Mouse (Mus musculus) CH12.LX (cell line): ENCODE data around the gene Kpna2. TPM values are rescaled to one million over a fixed set of nuclear protein-coding genes. Genes with fewer than 3 reads are reported as not detected.
"Not testable (repeated sequence)": the region's sequence is repeated elsewhere in the genome, so short reads cannot be mapped to it uniquely, and the experiment has no call there.

Source experiments
- DNase-seq: peaks from one replicate; pipeline ENCODE4 v3.0.0-alpha.2; 2013; ENCODE audit errors: extremely low read depth
- H3K27ac ChIP-seq: 2 replicates; pipeline ENCODE4 v1.5.1; 2012; ENCODE audit warnings: low read depth, mild to moderate bottlenecking, control low read depth, moderate library complexity; ENCODE audit not compliant: insufficient read depth
- H3K27me3 ChIP-seq: replicated peaks from 2 replicates; pipeline ENCODE3; 2012; ENCODE audit warnings: inconsistent platforms
- H3K36me3 ChIP-seq, 2 experiments: replicated peaks in 1 of 2; 2 replicates each; pipeline versions ENCODE3 to v1.6.1; 2012; ENCODE audit warnings: inconsistent platforms in 1 of 2, low read length in 1 of 2, mild to moderate bottlenecking in 1 of 2, mixed read lengths in 1 of 2, moderate library complexity in 1 of 2; ENCODE audit not compliant: control insufficient read depth in 1 of 2, insufficient read depth in 1 of 2
- H3K4me1 ChIP-seq, 2 experiments: 2 replicates each; pipeline ENCODE4 v1.6.1; 2012; ENCODE audit warnings: inconsistent platforms in 1 of 2, moderate library complexity in 1 of 2; ENCODE audit not compliant: insufficient read depth in 2 of 2, control insufficient read depth in 1 of 2
- H3K4me2 ChIP-seq: 2 replicates; pipeline ENCODE4 v1.6.1; 2012; ENCODE audit warnings: low read depth, mild to moderate bottlenecking, control low read depth; ENCODE audit not compliant: poor library complexity, insufficient read depth, severe bottlenecking
- H3K4me3 ChIP-seq, 3 experiments: fragments of 150-350 bp in 1 of 3; sonication (generic) in 1 of 3; replicated peaks in 1 of 3; 2 replicates each; pipeline versions ENCODE3 to v1.5.1; 2011 to 2012; ENCODE audit warnings: low read depth in 2 of 3, low read length in 2 of 3, mild to moderate bottlenecking in 2 of 3, moderate library complexity in 2 of 3, control low read depth in 1 of 3, improper control_type of control experiment in 1 of 3, inconsistent platforms in 1 of 3, mixed read lengths in 1 of 3; ENCODE audit not compliant: poor library complexity in 1 of 3
- H3K79me2 ChIP-seq: replicated peaks from 2 replicates; pipeline ENCODE4 v1.6.1; 2012; ENCODE audit warnings: mild to moderate bottlenecking, moderate library complexity; ENCODE audit not compliant: control insufficient read depth, poor library complexity, insufficient read depth, severe bottlenecking; ENCODE audit errors: extremely low read depth
- H3K9ac ChIP-seq: 2 replicates; pipeline ENCODE4 v1.6.1; 2012; ENCODE audit warnings: low read depth, mild to moderate bottlenecking, control low read depth, moderate library complexity; ENCODE audit not compliant: insufficient read depth
- H3K9me3 ChIP-seq: replicated peaks from 2 replicates; pipeline ENCODE3; 2012; ENCODE audit warnings: low read length, inconsistent platforms, mixed read lengths
- BHLHE40 ChIP-seq: IDR thresholded peaks from 2 replicates; pipeline ENCODE4 v1.6.1; 2011; ENCODE audit warnings: mild to moderate bottlenecking, low read depth, low read length, improper control_type of control experiment
- EP300 ChIP-seq: IDR thresholded peaks from 2 replicates; pipeline ENCODE4 v1.6.1; 2011; ENCODE audit warnings: low read length, improper control_type of control experiment
- ETS1 ChIP-seq: conservative IDR thresholded peaks from 2 replicates; pipeline ENCODE4 v1.6.1; 2012; ENCODE audit warnings: low read depth, mild to moderate bottlenecking, inconsistent platforms, low read length, improper control_type of control experiment, moderate library complexity
- IRF4 ChIP-seq: IDR thresholded peaks from 2 replicates; pipeline ENCODE4 v1.6.1; 2014; ENCODE audit warnings: low read depth, mild to moderate bottlenecking, inconsistent platforms, low read length, improper control_type of control experiment
- JUND ChIP-seq: conservative IDR thresholded peaks from 2 replicates; pipeline ENCODE4 v1.6.1; 2011; ENCODE audit warnings: low read depth, low read length, improper control_type of control experiment
- MAZ ChIP-seq: IDR thresholded peaks from 2 replicates; pipeline ENCODE4 v1.6.1; 2012; ENCODE audit warnings: low read depth, mild to moderate bottlenecking, inconsistent platforms, low read length, improper control_type of control experiment, moderate library complexity
- MXI1 ChIP-seq: IDR thresholded peaks from 2 replicates; pipeline ENCODE4 v1.6.1; 2011; ENCODE audit warnings: mild to moderate bottlenecking, low read depth, low read length, improper control_type of control experiment
- POLR2A ChIP-seq: IDR thresholded peaks from 2 replicates; pipeline ENCODE4 v1.6.1; 2011; ENCODE audit warnings: low read depth, mild to moderate bottlenecking, improper control_type of control experiment, low read length
- ZNF384 ChIP-seq: IDR thresholded peaks from 2 replicates; pipeline ENCODE4 v1.6.1; 2012; ENCODE audit warnings: low read depth, low read length, improper control_type of control experiment, inconsistent platforms
- dilution Hi-C: fragments of 300-500 bp; cut with MboI; formaldehyde crosslinking; loops from 2 replicates; pipeline ENCODE4 v1.14.3; 2020; ENCODE audit warnings: low sequenced_read_pairs; ENCODE audit not compliant: extremely low pct_unique_long_range_greater_than_20kb, extremely low pct_ligation_motif_present
- in situ Hi-C: fragments of 300-500 bp; cut with MboI; formaldehyde crosslinking; loops from 3 replicates; pipeline ENCODE4 v1.14.3; 2019; ENCODE audit warnings: low sequenced_read_pairs, low pct_ligation_motif_present, low pct_unique_long_range_greater_than_20kb, mixed read lengths
- polyA plus RNA-seq: library from polyadenylated mRNA; unstranded; fragments of >175 nt; gene quantifications from 2 replicates; pipeline ENCODE4 v1.2.1, GENCODE M21; 2012; ENCODE audit warnings: low read depth; ENCODE audit not compliant: insufficient read length
- total RNA-seq, 2 experiments: library from RNA; depleted of rRNA; stranded (reverse); fragments of 300-350 nt in 1 of 2; fragments of >200 nt in 1 of 2; gene quantifications; 2 replicates each; pipeline ENCODE4 v1.2.3; 2012 to 2014

Gene Kpna2
- total and polyA plus RNA-seq, 3 experiments, result 327 to 759 (median 582) TPM

- H3K27me3 ChIP-seq, H3K4me3 ChIP-seq, H3K79me2 ChIP-seq, H3K27ac ChIP-seq, DNase-seq, dilution Hi-C loops, H3K4me2 ChIP-seq, in situ Hi-C loops, H3K9me3 ChIP-seq, H3K9ac ChIP-seq: not testable (repeated sequence)
- Histone ChIP-seq H3K36me3 (peaks cover 54 to 74% of the 10 kb centered on the region in 2 experiments), H3K4me1 (peaks cover 2 to 22% of the 10 kb centered on the region in 2 experiments; a peak in 3 of 4 replicates)
These were observed 13.2 kb downstream of the Kpna2 start for GRCm38 (mm10) chr11:106985979-106986604.

- no peak for DNase-seq
- Histone ChIP-seq H3K9ac (no peak overlapping the region), H3K27me3 (no peaks in the 10 kb centered on the region), H3K4me1 (peaks cover 2 to 20% of the 10 kb centered on the region in 2 experiments; a peak in 3 of 4 replicates), H3K4me3 (no peak overlapping the region), H3K36me3 (peaks cover 25 to 55% of the 10 kb centered on the region in 2 experiments), H3K9me3 (no peaks in the 10 kb centered on the region)
- in situ Hi-C loops, result no loop called here
- TF ChIP-seq EP300 (peak; percentile 40; the same call in 1 of the 2 replicates), JUND (peak; percentile 63), MXI1 (no peak), ETS1 (peak; percentile 60), IRF4 (0 out of 2 replicates have a peak, but pooled peaks have one; percentile 8), BHLHE40 (no peak), POLR2A (no peak)
- TF ChIP-seq, all 38 proteins: peak for 4
- Histone ChIP-seq H3K4me2 (no peak overlapping the region), H3K79me2 (no peaks in the 10 kb centered on the region), H3K27ac (no peak overlapping the region)
- dilution Hi-C loops, result no loop called here
These were observed 17.0 kb downstream of the Kpna2 start for GRCm38 (mm10) chr11:106982351-106982750.

GRCm38 (mm10) chr11:106981787-106982186 is 17.6 kb downstream of the Kpna2 start:
- Histone ChIP-seq H3K4me1 (peaks cover 2 to 20% of the 10 kb centered on the region in 2 experiments; a peak in 3 of 4 replicates), H3K27me3 (no peaks in the 10 kb centered on the region), H3K4me3 (no peak overlapping the region)
- TF ChIP-seq ZNF384 (peak; percentile 78), MAZ (no peak)
- TF ChIP-seq, all 38 proteins: peak for 1
- dilution Hi-C loops, result no loop called here
- in situ Hi-C loops, result no loop called here
- H3K36me3 ChIP-seq, result peaks cover 19 to 49% of the 10 kb centered on the region in 2 experiments
- H3K79me2 ChIP-seq, result no peaks in the 10 kb centered on the region
- no peaks in the 10 kb centered on the region for H3K9me3 ChIP-seq
- no peak for DNase-seq
- no peak overlapping the region for H3K27ac ChIP-seq
- H3K9ac ChIP-seq, result no peak overlapping the region
- H3K4me2 ChIP-seq, result no peak overlapping the region
